Mouse (Mus musculus): ENCODE data around the gene Gpr162. TPM values are rescaled to one million over a fixed set of nuclear protein-coding genes. Genes with fewer than 3 reads are reported as not detected.

Gene Gpr162
- total RNA-seq, 1 experiment, result 1.7 TPM

DNA sequence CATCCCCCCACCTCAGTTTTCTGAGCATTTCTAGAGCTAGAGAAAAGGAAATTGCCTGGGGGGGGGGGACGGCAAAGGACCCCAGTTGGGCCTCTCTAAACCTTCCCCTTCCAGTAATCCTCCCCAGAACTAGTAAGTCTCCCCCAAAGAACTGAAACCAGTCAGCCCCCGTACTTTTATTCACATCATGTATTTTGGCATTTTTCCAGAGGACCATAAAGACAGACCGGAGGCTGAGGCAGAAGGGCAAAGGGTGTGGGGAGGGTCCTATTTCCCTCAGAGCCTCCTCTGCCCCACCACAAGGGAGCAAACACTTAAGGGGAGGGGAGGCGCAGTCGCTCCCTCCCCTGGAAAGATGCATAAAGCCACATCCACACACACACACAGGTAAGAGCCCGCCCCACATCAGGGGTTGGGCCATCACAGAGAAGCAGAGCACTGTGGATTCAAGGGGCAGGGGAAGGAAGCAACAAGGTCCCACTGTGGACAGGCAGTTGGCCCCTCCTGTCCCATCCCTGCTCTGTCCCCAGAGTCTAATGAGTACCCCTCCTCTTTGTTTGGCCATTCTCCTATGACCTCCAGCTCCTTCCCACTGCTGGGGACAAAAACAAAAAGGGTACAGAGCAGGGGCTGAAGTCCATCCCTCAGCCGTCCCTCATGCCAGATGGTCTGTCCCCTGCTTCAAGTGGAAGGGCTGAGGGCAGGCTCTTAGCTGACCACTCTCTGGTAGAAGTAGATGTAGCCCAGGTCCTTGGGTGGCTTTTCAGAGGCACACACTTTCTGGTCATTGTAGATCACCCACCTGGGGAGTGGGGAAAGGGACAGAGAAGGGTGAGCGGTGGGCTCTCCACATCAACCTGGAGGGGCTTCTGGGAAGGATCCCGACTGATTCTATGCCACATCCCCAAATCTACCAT is 48.7 kb downstream of the Gpr162 start:
- H3K9ac ChIP-seq (ENCODE audit: insufficient read depth, low read depth, low read length, poor library complexity, severe bottlenecking), result no peak overlapping the region
- H3K4me1 ChIP-seq (ENCODE audit: control insufficient read depth in 2 of 2, insufficient read depth in 2 of 2, low read length in 2 of 2, poor library complexity in 1 of 2), result peaks cover 0 to 17% of the 10 kb centered on the region in 2 experiments; a peak in 1 of 4 replicates
- DNase-seq (ENCODE audit: low read depth, low spot score), result no peak
- no peak overlapping the region for H3K4me3 ChIP-seq (ENCODE audit: insufficient read depth in 1 of 2, low read depth in 1 of 2, low read length in 2 of 2, poor library complexity in 1 of 2, severe bottlenecking in 1 of 2)
- peaks cover 60% of the 10 kb centered on the region for H3K36me3 ChIP-seq (ENCODE audit: control insufficient read depth, insufficient read depth, low read length, poor library complexity, severe bottlenecking)
- no peaks in the 10 kb centered on the region for H3K9me3 ChIP-seq (ENCODE audit: control insufficient read depth, insufficient read depth, low read depth, low read length)
- H3K27ac ChIP-seq (ENCODE audit: insufficient read depth, low read depth, low read length, poor library complexity, severe bottlenecking), result no peak overlapping the region
- TF ChIP-seq MAFK (IDR thresholded peaks at IDR 0.05; ENCODE audit: insufficient read depth, low read depth, low read length) (no peak), ZNF384 (IDR thresholded peaks at IDR 0.05; ENCODE audit: low read depth, low read length) (no peak), ZC3H11A (IDR thresholded peaks at IDR 0.05; ENCODE audit: borderline replicate concordance, low read depth, low read length) (no peak), HCFC1 (IDR thresholded peaks at IDR 0.05; ENCODE audit: borderline replicate concordance, insufficient read depth, low read length) (no peak), CHD2 (IDR thresholded peaks at IDR 0.05; ENCODE audit: low read depth, low read length) (no peak)
- in situ Hi-C loops (cut with MboI; ENCODE audit: low sequenced_read_pairs in 2 of 2, unreplicated experiment in 2 of 2), result no loop called here

DNA sequence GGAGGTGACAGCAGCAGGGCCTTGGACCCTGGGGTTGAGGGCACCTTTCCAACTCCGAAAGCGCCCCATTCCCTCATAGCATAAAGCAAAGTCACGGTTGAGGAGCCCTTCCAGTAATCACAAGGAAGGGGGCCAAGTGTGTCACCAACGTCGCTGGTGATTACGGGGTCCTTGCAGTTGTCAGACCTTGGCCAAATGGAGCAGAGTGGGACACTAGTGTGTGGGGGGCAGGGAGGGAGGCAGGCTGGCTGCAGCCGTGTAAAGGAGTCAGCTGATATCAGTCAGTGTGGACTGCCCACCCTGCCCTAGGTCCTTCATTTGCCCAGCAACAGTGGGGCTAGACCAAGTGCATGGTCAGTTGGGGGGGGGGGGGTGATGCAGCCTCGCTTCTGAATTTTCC is 49.3 kb downstream of the Gpr162 start:
- TF ChIP-seq HCFC1 (IDR thresholded peaks at IDR 0.05; ENCODE audit: borderline replicate concordance, insufficient read depth, low read length) (no peak), CHD2 (IDR thresholded peaks at IDR 0.05; ENCODE audit: low read depth, low read length) (no peak), ZNF384 (IDR thresholded peaks at IDR 0.05; ENCODE audit: low read depth, low read length) (no peak), ZC3H11A (IDR thresholded peaks at IDR 0.05; ENCODE audit: borderline replicate concordance, low read depth, low read length) (no peak), MAFK (IDR thresholded peaks at IDR 0.05; ENCODE audit: insufficient read depth, low read depth, low read length) (no peak)
- no peak for DNase-seq (ENCODE audit: low read depth, low spot score)
- Histone ChIP-seq H3K27ac (ENCODE audit: insufficient read depth, low read depth, low read length, poor library complexity, severe bottlenecking) (no peak overlapping the region), H3K9ac (ENCODE audit: insufficient read depth, low read depth, low read length, poor library complexity, severe bottlenecking) (no peak overlapping the region), H3K36me3 (ENCODE audit: control insufficient read depth, insufficient read depth, low read length, poor library complexity, severe bottlenecking) (peaks cover 54% of the 10 kb centered on the region), H3K4me3 (ENCODE audit: insufficient read depth in 1 of 2, low read depth in 1 of 2, low read length in 2 of 2, poor library complexity in 1 of 2, severe bottlenecking in 1 of 2) (peak overlapping the region in 1 of 2 experiments; percentile 83; a peak in 2 of 4 replicates), H3K4me1 (ENCODE audit: control insufficient read depth in 2 of 2, insufficient read depth in 2 of 2, low read length in 2 of 2, poor library complexity in 1 of 2) (peaks cover 0 to 20% of the 10 kb centered on the region in 2 experiments; a peak in 1 of 4 replicates), H3K9me3 (ENCODE audit: control insufficient read depth, insufficient read depth, low read depth, low read length) (no peaks in the 10 kb centered on the region)
- in situ Hi-C loops (cut with MboI; ENCODE audit: low sequenced_read_pairs in 2 of 2, unreplicated experiment in 2 of 2), result no loop called here

DNA sequence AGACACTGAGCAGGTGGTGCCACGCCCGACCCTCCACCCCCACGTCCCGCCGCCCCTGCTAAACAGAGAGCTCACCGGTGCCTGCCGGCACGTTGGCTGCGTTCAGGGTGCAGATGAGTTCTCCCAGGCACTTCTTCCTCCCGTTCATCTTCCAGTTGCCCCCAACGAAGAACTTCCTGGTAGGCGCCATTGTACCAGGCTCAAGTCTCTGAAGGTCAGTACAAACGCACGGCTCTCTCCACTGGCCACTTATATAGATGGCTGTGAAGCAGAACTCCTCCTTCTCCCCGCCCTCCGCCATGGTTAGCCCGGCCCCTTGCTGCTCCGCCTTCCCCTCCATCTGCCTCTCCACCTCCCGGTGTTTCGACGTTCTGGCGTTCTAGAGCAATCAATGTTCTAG is 49.9 kb downstream of the Gpr162 start, which contains the start of gene Tpi1:
Gene Tpi1, minus strand, starts transcription at position 364 of the 400 bp plus-strand sequence.
- peak within 1 kb of the TSS; percentile 54; the same call in 1 of the 2 replicates for H3K27ac ChIP-seq (ENCODE audit: insufficient read depth, low read depth, low read length, poor library complexity, severe bottlenecking)
- peak; percentile 85 for DNase-seq (ENCODE audit: low read depth, low spot score)
- in situ Hi-C loops (cut with MboI; ENCODE audit: low sequenced_read_pairs in 2 of 2, unreplicated experiment in 2 of 2), result no loop called here
- peak within 1 kb of the TSS; percentile 83 to 85 for H3K4me3 ChIP-seq (ENCODE audit: insufficient read depth in 1 of 2, low read depth in 1 of 2, low read length in 2 of 2, poor library complexity in 1 of 2, severe bottlenecking in 1 of 2)
- H3K9ac ChIP-seq (ENCODE audit: insufficient read depth, low read depth, low read length, poor library complexity, severe bottlenecking), result peak within 1 kb of the TSS; percentile 88
- peaks cover 0 to 20% of the 10 kb centered on the region in 2 experiments; a peak in 1 of 4 replicates for H3K4me1 ChIP-seq (ENCODE audit: control insufficient read depth in 2 of 2, insufficient read depth in 2 of 2, low read length in 2 of 2, poor library complexity in 1 of 2)
- TF ChIP-seq ZC3H11A (IDR thresholded peaks at IDR 0.05; ENCODE audit: borderline replicate concordance, low read depth, low read length) (no peak), HCFC1 (IDR thresholded peaks at IDR 0.05; ENCODE audit: borderline replicate concordance, insufficient read depth, low read length) (no peak), MAFK (IDR thresholded peaks at IDR 0.05; ENCODE audit: insufficient read depth, low read depth, low read length) (no peak), CHD2 (IDR thresholded peaks at IDR 0.05; ENCODE audit: low read depth, low read length) (no peak), ZNF384 (IDR thresholded peaks at IDR 0.05; ENCODE audit: low read depth, low read length) (no peak)
- peaks cover 54% of the 10 kb centered on the region for H3K36me3 ChIP-seq (ENCODE audit: control insufficient read depth, insufficient read depth, low read length, poor library complexity, severe bottlenecking)
- no peaks in the 10 kb centered on the region for H3K9me3 ChIP-seq (ENCODE audit: control insufficient read depth, insufficient read depth, low read depth, low read length)

DNA sequence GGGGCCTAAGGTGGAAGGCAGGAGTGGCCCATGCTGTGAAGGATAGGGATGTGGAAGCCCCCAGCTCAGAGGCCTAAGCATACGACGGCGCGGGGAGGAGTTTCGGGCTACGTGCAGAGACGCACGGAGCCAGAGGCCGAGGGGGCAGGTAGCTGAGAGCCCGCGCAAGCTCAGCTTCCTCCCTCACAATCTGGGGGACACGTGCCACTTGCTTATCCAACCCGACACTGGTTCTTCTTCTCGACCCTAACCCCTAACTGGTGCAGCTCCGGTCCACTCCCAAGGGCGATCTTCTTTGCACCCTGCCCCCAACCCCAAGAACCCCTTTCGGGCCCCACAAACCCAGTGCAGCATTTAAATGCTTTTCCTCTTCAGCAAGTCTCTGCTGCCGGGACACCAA is 50.3 kb downstream of the Gpr162 start:
- TF ChIP-seq CHD2 (IDR thresholded peaks at IDR 0.05; ENCODE audit: low read depth, low read length) (no peak), ZNF384 (IDR thresholded peaks at IDR 0.05; ENCODE audit: low read depth, low read length) (no peak), HCFC1 (IDR thresholded peaks at IDR 0.05; ENCODE audit: borderline replicate concordance, insufficient read depth, low read length) (no peak), MAFK (IDR thresholded peaks at IDR 0.05; ENCODE audit: insufficient read depth, low read depth, low read length) (no peak), ZC3H11A (IDR thresholded peaks at IDR 0.05; ENCODE audit: borderline replicate concordance, low read depth, low read length) (no peak)
- Histone ChIP-seq H3K4me3 (ENCODE audit: insufficient read depth in 1 of 2, low read depth in 1 of 2, low read length in 2 of 2, poor library complexity in 1 of 2, severe bottlenecking in 1 of 2) (peak overlapping the region; percentile 83 to 85), H3K9me3 (ENCODE audit: control insufficient read depth, insufficient read depth, low read depth, low read length) (no peaks in the 10 kb centered on the region), H3K9ac (ENCODE audit: insufficient read depth, low read depth, low read length, poor library complexity, severe bottlenecking) (peak overlapping the region; percentile 88), H3K36me3 (ENCODE audit: control insufficient read depth, insufficient read depth, low read length, poor library complexity, severe bottlenecking) (peaks cover 52% of the 10 kb centered on the region), H3K27ac (ENCODE audit: insufficient read depth, low read depth, low read length, poor library complexity, severe bottlenecking) (peak overlapping the region; percentile 54; the same call in 1 of the 2 replicates), H3K4me1 (ENCODE audit: control insufficient read depth in 2 of 2, insufficient read depth in 2 of 2, low read length in 2 of 2, poor library complexity in 1 of 2) (peaks cover 0 to 20% of the 10 kb centered on the region in 2 experiments; a peak in 1 of 4 replicates)
- no peak for DNase-seq (ENCODE audit: low read depth, low spot score)
- in situ Hi-C loops (cut with MboI; ENCODE audit: low sequenced_read_pairs in 2 of 2, unreplicated experiment in 2 of 2), result no loop called here

All from ES-E14 (cell line).